Mouse (Mus musculus) v-Abl transformed pro-B cells (cell line): ENCODE results near the gene Crbn.

Experiments used
- in situ Hi-C, 2 experiments: fragments of 400-800 bp; cut with MboI; formaldehyde crosslinking; loops; one replicate each; pipeline ENCODE4 v1.15.1; 2025; ENCODE audit not compliant: unreplicated experiment in 2 of 2

The Crbn gene

GRCm38 (mm10) chr6:106768640-106769289 lies 31.1 kb downstream of the Crbn start, which contains the start of gene Trnt1:
TSS of gene Trnt1 (plus strand) at chr6:106769120.
- in situ Hi-C loops, result no loop called here

DNA sequence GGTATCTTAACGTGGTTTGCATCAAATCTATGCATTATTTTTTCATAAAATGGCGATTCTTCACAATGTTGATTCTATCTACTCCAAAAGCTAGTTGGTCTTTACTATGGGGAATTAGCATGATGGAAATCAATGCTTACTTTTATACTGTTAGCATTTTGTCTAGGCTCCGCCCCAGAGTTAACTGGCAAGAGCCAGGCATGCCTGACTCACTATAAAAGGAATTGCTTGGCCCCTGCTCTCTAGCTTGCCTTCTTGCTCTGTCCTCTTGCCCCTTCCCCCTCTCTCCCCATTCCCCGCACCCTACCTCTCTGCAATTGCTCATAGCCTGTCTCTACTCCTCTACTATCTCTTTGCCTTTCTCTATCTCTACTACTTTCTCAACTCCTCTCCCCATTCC lies 33.1 kb downstream of the Crbn start:
- in situ Hi-C loops, result no loop called here

DNA sequence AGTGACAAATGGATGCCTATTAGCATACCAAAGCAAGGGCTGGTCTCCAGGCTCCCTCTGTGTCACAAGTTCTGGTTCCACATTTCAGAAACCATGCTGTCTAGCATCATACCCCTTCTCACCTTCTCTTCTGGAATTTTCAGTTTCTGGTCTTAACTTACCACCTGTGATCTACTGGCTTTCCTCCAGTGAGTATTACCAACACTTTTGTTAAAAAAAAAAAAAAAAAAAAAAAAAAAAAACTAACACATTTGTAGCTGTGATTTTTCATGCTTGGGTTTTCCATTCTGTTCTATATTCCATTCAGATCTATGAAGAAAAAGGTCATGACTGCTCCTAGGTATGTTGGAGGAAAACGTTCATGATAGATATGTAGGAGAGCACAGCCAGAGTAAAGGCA lies 34.0 kb downstream of the Crbn start:
- in situ Hi-C loops, result no loop called here

- in situ Hi-C loops, result no loop called here
Measured at GRCm38 (mm10) chr6:106761486-106761885, 38.4 kb downstream of the Crbn start.

DNA sequence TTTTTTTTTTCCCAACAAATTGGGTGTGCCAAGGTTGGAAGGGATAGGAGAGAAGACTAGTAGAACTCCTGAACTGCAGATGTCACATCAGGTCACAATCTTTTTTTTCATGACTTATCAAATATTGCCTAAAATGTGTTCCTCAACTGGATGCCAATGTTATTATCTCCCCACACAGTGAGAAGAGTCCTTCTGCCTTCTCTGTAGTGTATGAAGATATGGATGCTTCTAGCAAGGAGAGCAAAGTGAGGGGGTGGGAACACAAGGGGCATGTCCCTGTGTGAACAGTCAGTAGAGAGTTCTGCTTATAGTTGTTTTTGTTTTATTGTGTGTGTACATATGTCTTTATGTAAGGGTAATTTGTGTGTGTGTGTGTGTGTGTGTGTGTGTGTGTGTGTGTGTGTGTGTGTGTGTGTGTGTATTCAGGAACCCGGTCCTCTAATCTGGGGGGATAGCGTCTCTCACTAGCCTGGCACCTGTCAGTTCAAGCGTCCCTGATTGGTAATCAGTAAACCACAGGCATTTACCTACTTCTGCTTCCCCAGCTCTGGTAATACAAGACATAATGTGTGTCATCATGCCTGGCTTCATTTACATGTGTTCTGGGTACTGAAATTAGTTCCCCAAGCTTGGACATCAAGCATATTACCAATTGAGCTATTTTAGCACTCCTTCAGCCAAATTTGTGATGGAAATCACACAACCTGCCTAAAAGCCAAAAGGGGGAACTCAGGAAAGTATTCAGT lies 39.2 kb downstream of the Crbn start:
- in situ Hi-C loops, result no loop called here

- in situ Hi-C loops, result no loop called here
Measured at GRCm38 (mm10) chr6:106758299-106758698, 41.6 kb downstream of the Crbn start.

GRCm38 (mm10) chr6:106750291-106750690 lies 49.6 kb downstream of the Crbn start:
- in situ Hi-C loops, result no loop called here

- in situ Hi-C loops, result loop anchor here (25.0 kb wide), 3 partner anchors 1438 to 1813 kb away; partner anchors contain the start of genes Itpr1 (in 1 of the 2) and Sumf1 (in 1 of the 2)
Measured at GRCm38 (mm10) chr6:106748887-106749388, 50.9 kb downstream of the Crbn start, which contains the start of gene Il5ra. TSS of gene Il5ra (minus strand) at chr6:106749037.

GRCm38 (mm10) chr6:106747804-106748203 lies 52.1 kb downstream of the Crbn start:
- in situ Hi-C loops, result loop anchor here (25.0 kb wide), 3 partner anchors 1439 to 1814 kb away; partner anchors contain the start of genes Itpr1 (in 1 of the 2) and Sumf1 (in 1 of the 2)

GRCm38 (mm10) chr6:106747251-106747650 lies 52.6 kb downstream of the Crbn start:
- in situ Hi-C loops, result loop anchor here (25.0 kb wide), 3 partner anchors 1440 to 1815 kb away; partner anchors contain the start of genes Itpr1 (in 1 of the 2) and Sumf1 (in 1 of the 2)

DNA sequence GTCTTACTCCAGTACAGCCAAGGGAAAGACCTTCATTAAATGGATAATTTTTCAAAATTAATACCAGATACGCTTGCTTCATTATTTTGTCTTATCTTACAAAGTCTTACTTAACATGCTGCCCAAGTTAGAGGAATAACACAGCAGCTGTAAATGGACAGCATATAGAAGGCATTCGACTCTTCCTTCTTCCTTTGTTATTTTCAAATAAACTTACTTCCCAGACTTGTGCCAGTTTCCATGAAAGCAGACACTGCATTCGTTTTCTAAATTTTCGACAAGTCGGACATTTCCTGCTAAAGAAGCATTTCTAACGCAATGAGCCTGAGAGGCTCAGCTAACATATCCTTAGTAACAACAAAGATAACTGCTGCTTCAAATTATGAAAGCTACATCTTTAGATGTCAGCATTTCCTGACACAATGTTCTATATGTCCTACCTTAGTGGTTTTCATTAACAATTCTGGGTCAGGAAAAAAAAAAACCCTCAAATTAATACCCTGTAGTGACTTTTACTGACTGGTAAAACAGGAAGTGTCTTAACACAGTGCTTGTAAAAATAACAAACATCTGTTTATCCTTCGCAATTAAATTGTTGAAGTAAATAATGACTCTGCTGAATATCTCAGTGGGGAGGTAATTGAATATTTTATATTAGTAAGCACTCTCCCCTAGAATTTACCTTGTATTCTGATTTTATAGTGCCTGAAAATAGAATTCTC lies 54.0 kb downstream of the Crbn start:
- in situ Hi-C loops, result loop anchor here (25.0 kb wide), 3 partner anchors 1441 to 1816 kb away; partner anchors contain the start of genes Itpr1 (in 1 of the 2) and Sumf1 (in 1 of the 2)

GRCm38 (mm10) chr6:106743556-106744233 lies 56.2 kb downstream of the Crbn start:
- in situ Hi-C loops, result loop anchor here (5.0 to 25.0 kb wide), 4 partner anchors 49 to 1819 kb away; partner anchors contain the start of genes Itpr1 (in 1 of the 2) and Sumf1 (in 1 of the 2)

GRCm38 (mm10) chr6:106740244-106740825 lies 59.5 kb downstream of the Crbn start:
- in situ Hi-C loops, result loop anchor here (5.0 to 25.0 kb wide), 4 partner anchors 52 to 1822 kb away; partner anchors contain the start of genes Itpr1 (in 1 of the 2) and Sumf1 (in 1 of the 2)

- in situ Hi-C loops, result loop anchor here (25.0 kb wide), 3 partner anchors 1449 to 1824 kb away; partner anchors contain the start of genes Itpr1 (in 1 of the 2) and Sumf1 (in 1 of the 2)
Measured at GRCm38 (mm10) chr6:106738229-106738628, 61.6 kb downstream of the Crbn start.

- in situ Hi-C loops, result loop anchor here (25.0 kb wide), 3 partner anchors 1455 to 1830 kb away; partner anchors contain the start of genes Itpr1 (in 1 of the 2) and Sumf1 (in 1 of the 2)
Measured at GRCm38 (mm10) chr6:106732563-106732962, 67.3 kb downstream of the Crbn start.
